Mouse (Mus musculus) stomach, embryonic 14.5 days (tissue): ENCODE measurements around the gene Zfp575. TPM values are rescaled to one million over a fixed set of nuclear protein-coding genes. Genes with fewer than 3 reads are reported as not detected.

Experiments used
- ATAC-seq: fragments of 200-750 bp; cut with Nextera tagmentation; 2 replicates; pipeline ENCODE4 v1.8.0; 2017; ENCODE audit warnings: low read depth, moderate TSS enrichment; ENCODE audit not compliant: insufficient number of reproducible peaks, insufficient read depth, low FRiP score
- H3K27ac ChIP-seq: fragments of 300-500 bp; sonication (generic); 2 replicates; pipeline ENCODE4 v1.5.1; 2014; ENCODE audit warnings: mild to moderate bottlenecking, low read length, moderate library complexity, mixed read lengths
- H3K27me3 ChIP-seq: fragments of 300-500 bp; sonication (generic); 2 replicates; pipeline ENCODE4 v1.6.1; 2014; ENCODE audit warnings: low read length, control low read depth, mixed read lengths; ENCODE audit not compliant: control insufficient read depth, insufficient read depth
- H3K36me3 ChIP-seq: fragments of 300-500 bp; sonication (generic); 2 replicates; pipeline ENCODE4 v1.6.1; 2014; ENCODE audit warnings: mild to moderate bottlenecking, control low read depth, low read length, moderate library complexity, mixed read lengths; ENCODE audit not compliant: control insufficient read depth, insufficient read depth
- H3K4me1 ChIP-seq: fragments of 300-500 bp; sonication (generic); 2 replicates; pipeline ENCODE4 v1.6.1; 2014; ENCODE audit warnings: low read length, control low read depth, mixed read lengths; ENCODE audit not compliant: control insufficient read depth, insufficient read depth
- H3K4me2 ChIP-seq: fragments of 300-500 bp; sonication (generic); replicated peaks from 2 replicates; pipeline ENCODE4 v1.6.1; 2014; ENCODE audit warnings: low read depth, low read length, control low read depth
- H3K4me3 ChIP-seq: fragments of 300-500 bp; sonication (generic); 2 replicates; pipeline ENCODE4 v1.5.1; 2014; ENCODE audit warnings: low read depth, low read length, control low read depth
- H3K9ac ChIP-seq: fragments of 300-500 bp; sonication (generic); replicated peaks from 2 replicates; pipeline ENCODE4 v1.6.1; 2014; ENCODE audit warnings: low read depth, mild to moderate bottlenecking, control low read depth, low read length, moderate library complexity, mixed read lengths
- H3K9me3 ChIP-seq: fragments of 300-500 bp; sonication (generic); 2 replicates; pipeline ENCODE4 v1.6.1; 2016; ENCODE audit warnings: low read depth, low read length, control low read depth; ENCODE audit not compliant: control insufficient read depth
- WGBS: fragments of 180-500 bp; shearing (Covaris S2); extraction: QIAGEN DNeasy Blood & Tissue Kit; methylation state at CpG from one replicate; pipeline ENCODE4 v1.1.7; 2014; 5-methylcytosine and 5-hydroxymethylcytosine counted together
- polyA plus RNA-seq: library from polyadenylated mRNA; unstranded; fragments of >200 nt; fragmentation: Nextera tagmentation; extraction: Ambion mirVana; gene quantifications from 2 replicates; pipeline ENCODE4 v1.2.1, GENCODE M21; 2014

Gene Zfp575
- polyA plus RNA-seq, 1 experiment from 2014 or later, result 4.0 TPM

DNA sequence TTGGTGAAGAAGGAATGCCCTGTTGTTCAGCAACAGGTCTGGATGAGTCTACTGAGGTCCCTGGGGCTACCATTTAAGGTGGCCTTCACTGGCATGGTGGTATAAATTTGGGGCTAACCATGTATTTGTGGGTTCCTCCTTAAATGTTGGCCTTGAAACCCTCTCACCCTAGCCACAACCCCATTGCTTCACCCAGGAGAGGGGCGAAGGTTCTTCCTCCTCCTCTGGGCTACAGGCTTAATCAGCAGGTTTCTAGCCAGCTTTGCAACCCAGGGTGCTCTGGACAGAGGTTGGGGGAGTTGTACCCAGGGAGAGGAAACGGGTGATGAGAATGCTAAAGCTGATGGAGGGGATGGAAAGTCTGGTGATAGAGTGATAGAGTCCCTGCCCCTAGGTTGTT, 8.0 kb upstream of the Zfp575 start:
- no peaks in the 10 kb centered on the region for H3K9me3 ChIP-seq
- no peak overlapping the region for H3K4me2 ChIP-seq
- H3K36me3 ChIP-seq, result no peaks in the 10 kb centered on the region
- H3K4me3 ChIP-seq, result no peak overlapping the region
- 71% methylated on average over 2 of the region's 2 CpGs for WGBS
- peaks cover 7% of the 10 kb centered on the region; the same call in 1 of the 2 replicates for H3K4me1 ChIP-seq
- no peak for ATAC-seq
- H3K9ac ChIP-seq, result no peak overlapping the region
- H3K27ac ChIP-seq, result no peak overlapping the region
- no peaks in the 10 kb centered on the region for H3K27me3 ChIP-seq

DNA sequence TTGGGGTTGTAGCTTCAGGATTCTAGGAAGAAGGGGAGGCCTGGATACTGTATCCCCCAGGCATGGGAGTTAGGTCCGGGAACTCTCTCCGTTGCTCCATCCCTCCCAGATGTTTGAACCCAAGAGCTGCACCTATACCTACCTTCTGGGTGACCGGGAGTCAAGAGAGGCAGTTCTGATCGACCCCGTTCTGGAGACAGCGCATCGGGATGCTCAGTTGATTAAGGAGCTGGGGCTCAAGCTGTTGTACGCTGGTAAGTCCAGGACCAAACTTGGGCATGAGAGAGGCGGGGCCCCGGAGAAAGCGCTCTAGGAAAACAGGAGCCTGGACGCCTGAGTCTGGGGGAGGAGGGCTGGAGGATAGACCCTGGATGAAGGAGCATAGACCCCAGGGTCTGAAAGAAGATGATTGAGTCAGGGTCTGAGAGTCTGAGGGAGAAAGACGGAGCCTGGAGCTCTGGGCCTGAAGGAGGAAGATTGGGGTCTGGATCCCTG, 6.9 kb upstream of the Zfp575 start:
- Histone ChIP-seq H3K27ac (no peak overlapping the region), H3K4me2 (peak overlapping the region; percentile 78), H3K9me3 (no peaks in the 10 kb centered on the region), H3K27me3 (no peaks in the 10 kb centered on the region), H3K36me3 (no peaks in the 10 kb centered on the region), H3K4me3 (peak overlapping the region; percentile 62), H3K9ac (peak overlapping the region; percentile 54; the same call in 1 of the 2 replicates), H3K4me1 (peaks cover 7% of the 10 kb centered on the region; the same call in 1 of the 2 replicates)
- WGBS, result 3% methylated on average over 13 of the region's 13 CpGs
- no peak; the same call in 1 of the 2 replicates for ATAC-seq

DNA sequence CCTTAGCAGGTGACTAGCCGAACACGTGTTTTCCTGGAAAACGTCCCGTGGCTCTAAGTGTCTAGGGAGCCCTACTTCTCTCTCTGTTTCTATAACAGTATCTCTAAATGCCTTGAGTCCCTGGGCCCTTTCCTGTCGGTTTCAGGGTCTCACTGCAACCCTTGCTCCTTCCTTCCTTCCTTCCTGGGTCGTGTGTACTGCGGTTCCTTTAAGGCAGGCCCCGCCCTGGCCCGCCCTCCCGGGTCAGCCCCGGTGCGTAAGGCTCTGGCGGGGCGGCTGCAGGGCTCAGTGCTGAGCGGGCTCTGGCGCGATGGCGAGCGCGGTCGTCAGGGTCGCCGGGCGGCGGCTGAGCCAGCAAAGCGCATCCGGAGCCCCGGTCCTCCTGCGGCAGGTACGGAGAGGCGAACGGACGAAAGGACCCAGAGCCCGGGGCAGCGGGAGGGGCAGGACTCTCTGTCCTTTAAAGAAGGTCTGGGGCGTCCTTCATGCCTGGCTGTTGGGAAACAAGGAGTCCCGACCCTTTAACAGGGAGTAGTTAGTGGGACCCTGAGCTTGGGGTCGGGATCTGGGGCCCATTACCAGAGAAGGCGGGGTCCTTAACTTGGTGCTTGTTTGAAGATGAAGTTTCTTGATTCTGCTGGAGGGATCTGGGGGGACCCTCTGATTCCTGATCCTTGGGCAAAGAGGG, 6.3 kb upstream of the Zfp575 start:
- H3K4me2 ChIP-seq, result peak overlapping the region; percentile 78
- H3K36me3 ChIP-seq, result no peaks in the 10 kb centered on the region
- H3K9me3 ChIP-seq, result no peaks in the 10 kb centered on the region
- peak overlapping the region; percentile 54; the same call in 1 of the 2 replicates for H3K9ac ChIP-seq
- WGBS, result 3% methylated on average over 39 of the region's 39 CpGs
- peak overlapping the region; percentile 62 for H3K4me3 ChIP-seq
- peaks cover 7% of the 10 kb centered on the region; the same call in 1 of the 2 replicates for H3K4me1 ChIP-seq
- no peaks in the 10 kb centered on the region for H3K27me3 ChIP-seq
- H3K27ac ChIP-seq, result no peak overlapping the region
- peak; percentile 90 for ATAC-seq

DNA sequence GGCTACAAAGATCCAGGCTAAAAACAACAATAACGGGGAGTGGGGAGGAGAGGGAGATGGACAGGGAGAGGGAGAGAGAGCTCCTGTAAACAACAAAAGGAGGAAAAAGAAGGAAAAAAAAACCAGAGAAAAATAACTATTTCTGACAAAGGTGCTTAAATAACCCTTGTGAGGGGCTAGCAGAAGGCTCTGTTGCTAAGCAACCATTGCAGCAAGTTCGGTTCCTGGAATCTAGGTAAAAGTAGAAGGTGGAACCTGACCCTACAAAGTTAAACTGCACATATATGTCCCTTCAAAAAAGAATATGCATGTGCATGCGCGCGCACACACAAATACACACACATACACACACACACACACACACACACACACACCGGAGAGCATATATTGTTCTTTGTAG, 5.3 kb upstream of the Zfp575 start:
- H3K9me3 ChIP-seq, result no peaks in the 10 kb centered on the region
- no peak overlapping the region for H3K9ac ChIP-seq
- no peak for ATAC-seq
- no peak overlapping the region for H3K27ac ChIP-seq
- H3K4me2 ChIP-seq, result no peak overlapping the region
- WGBS, result 78% methylated on average over 6 of the region's 6 CpGs
- H3K4me1 ChIP-seq, result peaks cover 8% of the 10 kb centered on the region; the same call in 1 of the 2 replicates
- H3K36me3 ChIP-seq, result no peaks in the 10 kb centered on the region
- no peak overlapping the region for H3K4me3 ChIP-seq
- H3K27me3 ChIP-seq, result no peaks in the 10 kb centered on the region

DNA sequence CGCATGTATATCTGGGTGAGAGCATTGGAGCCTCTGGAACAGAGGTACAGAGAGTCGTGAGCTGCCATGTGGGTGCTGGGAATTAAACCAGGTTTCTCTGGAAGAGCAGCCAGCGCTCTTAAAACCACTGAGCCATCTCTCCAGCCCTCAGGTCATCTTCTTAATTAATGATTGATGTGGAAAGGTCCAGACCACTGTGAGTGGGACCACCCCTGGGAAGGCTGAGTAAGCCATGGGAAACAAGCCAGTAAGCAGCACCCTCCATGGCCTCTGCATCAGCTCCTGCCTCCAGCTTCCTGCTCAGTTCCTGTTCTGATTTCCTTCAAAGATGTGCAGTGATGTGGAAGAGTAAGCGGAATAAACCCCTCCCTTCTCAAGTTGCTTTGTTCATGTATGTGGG, 4.7 kb upstream of the Zfp575 start:
- no peaks in the 10 kb centered on the region for H3K9me3 ChIP-seq
- H3K9ac ChIP-seq, result no peak overlapping the region
- no peak overlapping the region for H3K4me2 ChIP-seq
- 54% methylated on average over 4 of the region's 4 CpGs for WGBS
- no peak overlapping the region for H3K4me3 ChIP-seq
- ATAC-seq, result no peak
- H3K27ac ChIP-seq, result no peak overlapping the region
- H3K36me3 ChIP-seq, result no peaks in the 10 kb centered on the region
- H3K27me3 ChIP-seq, result no peaks in the 10 kb centered on the region
- peaks cover 11% of the 10 kb centered on the region; the same call in 1 of the 2 replicates for H3K4me1 ChIP-seq

DNA sequence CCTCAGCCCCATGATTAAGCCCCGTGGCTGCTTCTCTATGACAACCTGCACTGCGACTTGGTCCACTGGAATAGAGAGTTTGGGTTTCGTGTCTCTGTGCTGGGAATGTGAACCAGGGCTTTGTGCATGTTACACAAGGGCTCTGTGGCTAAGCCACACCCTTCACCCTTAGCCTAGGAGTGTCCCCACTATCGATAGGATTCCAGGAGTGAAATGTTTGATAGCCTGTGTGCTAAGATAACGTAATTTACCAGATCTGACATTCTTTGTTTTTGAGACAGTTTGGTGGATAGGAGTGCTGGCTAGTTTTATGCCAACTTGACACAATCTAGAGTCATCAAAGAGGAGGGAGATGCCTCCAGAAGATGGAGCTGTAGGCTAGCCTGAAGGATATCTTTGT, 4.3 kb upstream of the Zfp575 start:
- H3K27ac ChIP-seq, result no peak overlapping the region
- H3K4me2 ChIP-seq, result no peak overlapping the region
- H3K4me3 ChIP-seq, result no peak overlapping the region
- no peak overlapping the region for H3K9ac ChIP-seq
- H3K27me3 ChIP-seq, result no peaks in the 10 kb centered on the region
- H3K9me3 ChIP-seq, result no peaks in the 10 kb centered on the region
- H3K36me3 ChIP-seq, result no peaks in the 10 kb centered on the region
- 52% methylated on average over 5 of the region's 5 CpGs for WGBS
- no peak for ATAC-seq
- peaks cover 11% of the 10 kb centered on the region; the same call in 1 of the 2 replicates for H3K4me1 ChIP-seq

DNA sequence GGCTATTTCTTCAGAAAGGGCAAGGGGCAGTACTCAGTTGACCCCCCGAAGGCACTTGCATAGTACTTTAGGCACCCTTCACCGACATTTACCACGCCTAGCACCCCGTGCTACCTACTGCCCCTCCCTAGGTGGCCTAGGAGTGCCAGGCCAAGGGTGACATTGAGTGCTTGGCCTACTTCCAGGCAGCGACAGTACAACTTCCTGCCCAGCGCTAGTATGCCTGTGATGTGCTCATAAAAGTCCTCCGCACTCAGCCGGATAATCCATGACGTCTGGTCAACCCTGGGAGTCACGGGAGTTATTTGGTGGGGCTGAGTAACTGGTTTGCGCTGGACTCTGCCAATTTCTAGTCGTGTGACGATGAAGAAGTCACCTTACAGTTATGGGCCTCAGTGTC, 895 bp upstream of the Zfp575 start:
- Histone ChIP-seq H3K9me3 (no peaks in the 10 kb centered on the region), H3K4me3 (no peak overlapping the region), H3K36me3 (no peaks in the 10 kb centered on the region), H3K4me2 (no peak overlapping the region), H3K27me3 (0 out of 2 replicates have a peak, but pooled peaks cover 10% of the 10 kb centered on the region), H3K27ac (no peak overlapping the region), H3K4me1 (peaks cover 3% of the 10 kb centered on the region; the same call in 1 of the 2 replicates), H3K9ac (no peak overlapping the region)
- 76% methylated on average over 13 of the region's 13 CpGs for WGBS
- ATAC-seq, result no peak

DNA sequence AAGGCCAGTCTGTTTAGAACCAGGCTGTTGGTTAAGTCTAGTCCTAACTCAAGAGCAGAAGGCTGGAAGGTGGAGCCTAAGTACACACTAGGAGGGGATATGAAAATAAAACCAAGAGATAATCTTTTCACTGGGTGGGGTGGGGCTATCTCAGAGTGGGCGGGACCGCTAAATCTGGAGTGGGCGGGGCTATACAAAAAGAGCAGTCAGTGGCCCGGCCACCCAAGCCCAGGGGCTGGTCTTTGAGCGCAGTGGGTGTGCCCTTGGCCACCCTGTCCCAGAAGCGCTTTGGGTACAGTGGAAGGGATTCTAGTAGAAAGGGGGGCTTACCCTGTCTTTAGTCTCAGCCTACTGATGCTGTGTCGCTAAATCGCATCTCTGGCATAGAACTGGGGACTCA, 613 bp downstream of the Zfp575 start:
- 8% methylated on average over 8 of the region's 8 CpGs for WGBS
- Histone ChIP-seq H3K4me1 (peaks cover 3% of the 10 kb centered on the region; the same call in 1 of the 2 replicates), H3K27ac (peak overlapping the region; percentile 21; the same call in 1 of the 2 replicates), H3K27me3 (0 out of 2 replicates have a peak, but pooled peaks cover 10% of the 10 kb centered on the region), H3K4me3 (peak overlapping the region; percentile 37), H3K9me3 (no peaks in the 10 kb centered on the region), H3K9ac (no peak overlapping the region), H3K4me2 (peak overlapping the region; percentile 69), H3K36me3 (no peaks in the 10 kb centered on the region)
- ATAC-seq, result peak; percentile 79
